Comparison of ENCODE assay signal across 10 mouse cellular contexts in genomic region chr9:72449841-72450240, GRCm38 (mm10). TPM values are rescaled to one million over a fixed set of nuclear protein-coding genes. Genes with fewer than 3 reads are reported as not detected.
DNase-seq lines count a peak whose midpoint lies in the region; ATAC-seq and TF ChIP-seq lines count a peak whose summit lies in the region.
"Had no signal": no experiment of that assay in that cellular context is flagged by ENCODE, and none has a peak within 500 bp of the region (broad histone marks: within the 10 kb centered on the region; RNA-seq: fewer than 3 reads in every experiment).

No protein-coding gene starts in this region.

- 58% methylated on average over 2 of the region's 2 CpGs for WGBS in heart, embryonic 16.5 days
- 88% methylated on average over 2 of the region's 2 CpGs for WGBS in thymus, adult 2 months
- WGBS in liver, embryonic 13.5 days (ENCODE audit: insufficient replicate concordance): 65% methylated on average over 2 of the region's 2 CpGs

- TF ChIP-seq POLR2A in thymus, adult 2 months (IDR thresholded peaks at IDR 0.05; ENCODE audit: control insufficient read depth, extremely low read depth, insufficient read depth, low read length, poor library complexity): no peak

- H3K27ac ChIP-seq in heart, embryonic 16.5 days (ENCODE audit: low read length): peak overlapping the region; percentile 28
- H3K27ac ChIP-seq in thymus, adult 2 months (ENCODE audit: control insufficient read depth, insufficient read depth, low read length): peak overlapping the region; percentile 58
- H3K27ac ChIP-seq in liver, embryonic 13.5 days: peak overlapping the region; percentile 40
- H3K27ac ChIP-seq: kidney, postnatal 0 days had no signal

- peak overlapping the region; percentile 45 for H3K4me3 ChIP-seq in heart, embryonic 16.5 days (ENCODE audit: low read length)
- peak overlapping the region; percentile 34 for H3K4me3 ChIP-seq in thymus, adult 2 months (ENCODE audit: control insufficient read depth, insufficient read depth, low read length)
- H3K4me3 ChIP-seq in liver, embryonic 13.5 days (replicated peaks): peak overlapping the region; percentile 42

- intact Hi-C loops in heart, postnatal 14 days (cut with DNase I): no loop called here

- no peak for DNase-seq in heart, postnatal 14 days
- no peak for DNase-seq in thymus, adult 2 months
- no peak for DNase-seq in thymus, postnatal 10 days (ENCODE audit: low spot score in 2 of 2)
- no peak for DNase-seq in liver, embryonic 13.5 days
- DNase-seq in testis, postnatal 10 days (ENCODE audit: low spot score): peak; percentile 7
- no peak for DNase-seq in ovary, postnatal 10 days (ENCODE audit: low spot score)
- DNase-seq in right cerebral cortex, postnatal 36 days (ENCODE audit: low spot score in 2 of 2): no peak
- DNase-seq: cerebellum, adult 9-11 months had no signal

- H3K36me3 ChIP-seq in heart, embryonic 16.5 days (ENCODE audit: control insufficient read depth, insufficient read depth): no peaks in the 10 kb centered on the region
- H3K36me3 ChIP-seq in thymus, adult 2 months (ENCODE audit: control insufficient read depth, insufficient read depth, low read length): peaks cover 69% of the 10 kb centered on the region
- H3K36me3 ChIP-seq in liver, embryonic 13.5 days: peaks cover 99% of the 10 kb centered on the region

- H3K4me2 ChIP-seq in heart, embryonic 16.5 days (ENCODE audit: low read depth, low read length): peak overlapping the region; percentile 62
- peak overlapping the region; percentile 62 for H3K4me2 ChIP-seq in liver, embryonic 13.5 days

- no peak for TF ChIP-seq CTCF in thymus, adult 2 months (IDR thresholded peaks at IDR 0.05; ENCODE audit: borderline replicate concordance, control insufficient read depth, extremely low read depth, insufficient read depth, low read length, poor library complexity)

- ATAC-seq in heart, embryonic 16.5 days (replicated peaks; ENCODE audit: extremely low read depth, insufficient read depth, low FRiP score): no peak
- ATAC-seq in liver, embryonic 13.5 days (ENCODE audit: low read depth): no peak; the same call in 1 of the 2 replicates

- H3K27me3 ChIP-seq in heart, embryonic 16.5 days (ENCODE audit: control insufficient read depth, insufficient read depth, low read length): no peaks in the 10 kb centered on the region
- H3K27me3 ChIP-seq in thymus, adult 2 months (ENCODE audit: control insufficient read depth, insufficient read depth, low read length): no peaks in the 10 kb centered on the region
- no peaks in the 10 kb centered on the region for H3K27me3 ChIP-seq in liver, embryonic 13.5 days

- peaks cover 5% of the 10 kb centered on the region for H3K4me1 ChIP-seq in heart, embryonic 16.5 days (ENCODE audit: control insufficient read depth, insufficient read depth, low read length)
- peaks cover 18% of the 10 kb centered on the region for H3K4me1 ChIP-seq in thymus, adult 2 months (replicated peaks; ENCODE audit: control insufficient read depth, insufficient read depth, low read length)
- H3K4me1 ChIP-seq in liver, embryonic 13.5 days (replicated peaks): peaks cover 55% of the 10 kb centered on the region

- H3K9me3 ChIP-seq in heart, embryonic 16.5 days (replicated peaks; ENCODE audit: control insufficient read depth, low read length): no peaks in the 10 kb centered on the region
- no peaks in the 10 kb centered on the region for H3K9me3 ChIP-seq in liver, embryonic 13.5 days (replicated peaks)

- H3K9ac ChIP-seq in heart, embryonic 16.5 days (ENCODE audit: low read length): no peak overlapping the region; the same call in 1 of the 2 replicates
- H3K9ac ChIP-seq in liver, embryonic 13.5 days: 0 out of 2 replicates have a peak overlapping the region, but pooled peaks have one; percentile 53

RNA-seq across cellular contexts. Expression of gene Mns1, which starts 12.0 kb away (rescaled TPM):
- polyA plus RNA-seq in heart, embryonic 16.5 days (2015; fragmentation: Nextera tagmentation; extraction: Ambion mirVana): 13.8 and 25.2 TPM in 2 replicates
- under 1 TPM; 0.91 to 0.95 TPM for total RNA-seq in heart, postnatal 14 days (2021)
- polyA plus RNA-seq in thymus, adult 2 months (2012; rRNA removed): 7.4 and 8.1 TPM in 2 replicates
- polyA plus RNA-seq in liver, embryonic 13.5 days (2015; fragmentation: Nextera tagmentation; extraction: Ambion mirVana): 101 and 144 TPM in 2 replicates

RNA-seq across cellular contexts. Expression of gene Tex9, which starts 42.2 kb away (rescaled TPM):
- polyA plus RNA-seq in heart, embryonic 16.5 days (2015; fragmentation: Nextera tagmentation; extraction: Ambion mirVana): 14.4 and 15.2 TPM in 2 replicates
- total RNA-seq in heart, postnatal 14 days (2021): 1 to 10 TPM; 2.6 TPM
- polyA plus RNA-seq in thymus, adult 2 months (2012; rRNA removed): 5.1 and 6.0 TPM in 2 replicates
- polyA plus RNA-seq in liver, embryonic 13.5 days (2015; fragmentation: Nextera tagmentation; extraction: Ambion mirVana): 6.2 and 8.1 TPM in 2 replicates
